Mouse (Mus musculus) kidney, postnatal 4 days (tissue): ENCODE measurements around the gene Lamtor1.

Source experiments
- DNase-seq, 2 experiments: peaks; one replicate each; pipeline ENCODE4 v3.0.0; 2021; ENCODE audit warnings: mixed read lengths in 2 of 2

Lamtor1 gene

GRCm38 (mm10) chr7:101956481-101956880 lies 50.8 kb downstream of the Lamtor1 start:
- no peak for DNase-seq

DNA sequence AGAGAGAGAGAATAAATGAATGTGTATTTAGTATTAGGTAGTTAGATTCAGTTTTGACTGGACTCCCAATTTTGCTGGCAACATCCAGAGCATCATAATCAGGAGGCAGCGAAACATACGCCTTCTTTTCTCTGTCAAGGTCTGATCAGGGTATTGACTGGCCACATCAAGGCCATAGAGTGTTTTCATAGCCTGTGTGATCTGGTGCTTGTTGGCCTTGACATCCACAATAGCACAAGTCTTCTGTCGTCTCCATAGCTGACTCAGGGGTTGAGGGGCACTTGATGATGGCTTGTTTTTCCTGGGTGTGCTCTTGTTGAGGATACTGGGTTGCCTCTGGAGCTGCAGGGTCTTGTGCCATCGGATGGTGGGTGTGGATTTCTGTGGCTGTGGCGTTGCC lies 51.2 kb downstream of the Lamtor1 start:
- DNase-seq = no peak

DNA sequence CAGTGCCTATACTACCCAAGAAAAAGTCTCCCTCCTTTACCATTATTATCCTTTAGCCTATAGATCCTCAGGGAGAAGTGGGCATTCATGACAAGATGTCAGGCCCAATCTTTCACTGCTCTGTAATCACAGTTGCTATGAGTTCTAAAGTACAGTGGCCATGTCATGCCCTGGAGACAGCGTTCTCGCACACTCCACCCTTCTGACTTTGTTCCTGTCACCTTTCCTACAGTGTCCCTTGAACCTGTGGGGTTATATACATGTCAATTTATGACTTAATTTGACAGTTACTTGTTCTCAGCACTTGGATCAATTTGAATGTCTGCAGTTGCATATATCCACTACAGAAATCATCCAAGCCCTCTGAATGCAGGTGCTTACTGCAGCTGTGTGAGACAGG lies 57.1 kb downstream of the Lamtor1 start:
- DNase-seq = no peak

GRCm38 (mm10) chr7:101963621-101964020 lies 57.9 kb downstream of the Lamtor1 start:
- DNase-seq = no peak

DNA sequence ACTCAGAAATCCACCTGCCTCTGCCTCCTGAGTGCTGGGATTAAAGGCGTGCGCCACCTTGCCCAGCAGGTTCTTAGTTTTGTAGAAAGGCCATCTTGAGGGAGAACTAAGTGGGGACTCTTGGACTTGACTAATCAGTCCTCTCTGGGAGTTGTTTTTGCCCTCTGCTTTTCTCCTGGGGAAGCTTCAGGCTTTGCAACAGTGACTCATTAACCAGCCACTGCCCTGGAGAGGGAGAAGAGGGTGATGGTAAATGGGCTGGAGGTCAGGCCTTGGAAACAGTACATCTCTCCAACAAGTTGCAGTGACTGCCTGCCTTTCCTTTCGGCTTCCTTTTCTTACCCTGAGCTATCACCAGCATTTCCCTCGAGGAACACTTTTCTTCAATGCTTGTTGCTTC lies 58.8 kb downstream of the Lamtor1 start:
- DNase-seq = peak; percentile 21 to 51

DNA sequence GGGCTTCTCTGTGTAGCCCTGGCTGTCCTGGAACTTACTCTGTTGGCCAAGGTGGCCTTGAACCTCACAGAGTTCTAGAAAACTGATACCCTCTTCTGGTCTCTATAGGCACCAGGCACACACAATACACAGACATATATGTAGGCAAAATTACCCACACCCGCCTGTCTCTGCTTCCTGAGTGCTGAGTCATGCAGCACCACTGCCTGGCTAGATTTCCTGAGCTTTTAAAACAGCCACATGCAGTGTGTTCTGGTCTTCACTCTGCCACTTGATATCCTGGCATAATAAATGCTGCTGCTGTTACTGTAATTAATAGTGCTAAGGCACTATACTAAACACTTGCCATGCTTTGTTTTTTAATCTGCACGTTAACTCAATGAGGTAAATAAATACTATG lies 59.9 kb downstream of the Lamtor1 start:
- no peak for DNase-seq

DNA sequence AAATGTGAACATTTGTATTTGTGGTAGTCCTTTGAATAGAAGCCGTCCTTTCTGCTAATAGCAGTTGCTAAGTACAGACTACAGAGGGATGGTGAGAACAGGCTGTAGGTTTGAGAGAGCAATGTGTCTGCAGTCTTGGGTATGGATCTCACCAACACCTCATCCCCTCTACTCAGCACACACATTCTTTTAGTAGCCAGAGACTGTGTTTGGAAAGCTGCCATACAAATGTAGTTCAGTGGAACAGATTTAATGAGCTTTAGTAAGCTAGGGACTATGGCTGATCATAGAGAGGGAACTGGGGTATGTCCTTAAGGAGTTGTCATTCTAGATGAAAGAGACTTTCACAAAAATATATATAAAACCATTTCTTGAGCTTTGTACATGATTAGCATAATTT lies 61.6 kb downstream of the Lamtor1 start:
- no peak for DNase-seq

DNA sequence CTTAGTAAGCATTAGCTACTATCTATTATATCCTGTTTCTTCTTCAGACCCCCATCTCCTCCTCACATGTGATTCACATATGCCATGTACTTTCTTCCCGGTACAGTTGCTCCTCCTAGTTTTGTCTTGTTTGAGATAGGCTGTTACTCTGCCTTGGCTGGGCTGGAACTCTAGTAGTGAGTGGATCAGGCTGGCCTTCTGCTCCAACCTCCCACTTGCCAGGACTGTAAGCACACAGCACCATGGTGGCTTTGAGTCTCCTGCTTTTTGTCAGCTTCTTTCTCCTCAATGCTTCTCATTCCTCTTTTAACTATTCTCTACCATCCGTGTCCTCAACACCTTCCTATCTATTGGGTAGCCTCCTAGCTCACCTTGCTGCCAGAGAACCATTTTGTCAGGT lies 63.0 kb downstream of the Lamtor1 start:
- no peak for DNase-seq

- DNase-seq = peak; percentile 89 to 95
These were observed 64.2 kb downstream of the Lamtor1 start for GRCm38 (mm10) chr7:101969694-101970428.

- peak; percentile 96 to 97 for DNase-seq
These were observed 64.7 kb downstream of the Lamtor1 start for GRCm38 (mm10) chr7:101970429-101970775.

GRCm38 (mm10) chr7:101970821-101971461 lies 65.2 kb downstream of the Lamtor1 start:
- peak; percentile 78 to 88 for DNase-seq

GRCm38 (mm10) chr7:101971721-101972120 lies 66.0 kb downstream of the Lamtor1 start:
- no peak for DNase-seq

DNA sequence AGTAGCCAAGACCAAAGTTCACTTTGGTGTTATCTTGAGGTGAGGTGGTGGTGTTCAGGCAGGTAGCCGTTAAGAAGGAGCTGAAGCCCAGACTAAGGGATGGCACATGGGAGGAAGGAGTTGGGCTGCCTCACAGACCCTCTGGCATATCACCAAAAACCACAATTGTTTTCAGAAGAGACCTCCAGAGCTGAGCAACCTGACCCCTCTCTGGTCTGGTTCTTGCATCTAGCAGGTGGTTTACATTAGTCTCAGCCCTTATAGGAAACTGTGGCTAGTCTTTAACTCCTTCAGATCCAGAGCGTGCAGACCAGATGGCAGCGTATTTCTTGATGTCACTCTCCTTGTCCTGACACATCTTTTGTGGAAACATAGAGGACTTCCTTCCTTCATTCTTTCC lies 68.0 kb downstream of the Lamtor1 start:
- no peak for DNase-seq

GRCm38 (mm10) chr7:101974505-101974904 lies 68.8 kb downstream of the Lamtor1 start:
- peak; percentile 36 to 48 for DNase-seq
